Comparison of ENCODE assay signal across 8 mouse cellular contexts in the genomic region with DNA sequence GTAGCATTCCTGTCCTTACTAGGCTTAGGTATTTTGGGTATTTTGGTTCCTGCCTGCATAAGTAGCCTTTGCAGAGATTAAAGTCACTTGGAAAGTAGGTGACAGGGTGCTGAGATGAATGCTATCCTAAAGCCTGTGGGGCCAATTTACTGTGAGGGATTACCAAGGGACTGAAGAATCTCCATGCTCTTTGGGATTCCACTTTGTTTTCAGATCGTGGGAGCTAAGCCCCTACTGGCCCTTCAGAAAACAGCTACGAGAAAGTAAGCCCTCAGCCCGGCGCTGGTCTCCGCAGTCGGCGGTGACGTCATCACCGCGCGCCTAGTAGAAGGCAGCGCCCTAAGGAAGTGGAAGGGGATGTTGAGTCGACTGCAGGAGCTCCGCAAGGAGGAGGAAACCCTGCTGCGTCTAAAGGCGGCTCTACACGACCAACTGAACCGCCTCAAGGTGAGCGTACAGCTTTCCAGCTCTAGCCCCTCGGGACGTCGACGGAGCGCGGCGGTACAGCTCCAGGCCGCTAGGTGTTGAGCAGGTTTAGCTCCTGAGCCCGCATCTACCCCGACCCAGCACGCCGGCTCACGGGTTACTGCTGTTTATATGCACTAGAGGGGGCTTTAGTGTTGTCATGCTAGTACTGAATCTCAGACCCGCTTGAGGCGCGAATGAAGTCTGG. TPM values are rescaled to one million over a fixed set of nuclear protein-coding genes. Genes with fewer than 3 reads are reported as not detected.
DNase-seq lines count a peak whose midpoint lies in the region; ATAC-seq lines count a peak whose summit lies in the region.

Gene Snapc5 (plus strand): TSS at position 301 of the 673 bp plus-strand sequence.

- DNase-seq in CD4-positive, CD25-positive, alpha-beta regulatory T cell, adult 2 months (ENCODE audit: low read depth, low spot score): peak; percentile 97
- peak; percentile 81 for DNase-seq in fibroblast of lung, adult 2 months (ENCODE audit: low read depth)
- DNase-seq in kidney, postnatal 14 days: peak; percentile 94
- DNase-seq in liver, embryonic 13.5 days: peak; percentile 82
- DNase-seq in neural tube, embryonic 10.5 days (ENCODE audit: extremely low spot score, low spot score): peak; percentile 94

- peak within 1 kb of the TSS; percentile 90 for H3K4me3 ChIP-seq in brown adipose tissue, adult 24 weeks (ENCODE audit: insufficient read depth, low read depth, low read length)
- H3K4me3 ChIP-seq in heart, embryonic 14.5 days (ENCODE audit: control insufficient read depth in 1 of 2, insufficient read depth in 1 of 2, low read depth in 1 of 2, low read length in 2 of 2): peak within 1 kb of the TSS; percentile 64 to 93
- H3K4me3 ChIP-seq in liver, embryonic 13.5 days (replicated peaks): peak within 1 kb of the TSS; percentile 80
- peak within 1 kb of the TSS; percentile 73 for H3K4me3 ChIP-seq in stomach, embryonic 16.5 days (replicated peaks; ENCODE audit: low read length)

- H3K36me3 ChIP-seq in heart, embryonic 14.5 days (ENCODE audit: control insufficient read depth, insufficient read depth, low read length): peaks cover 79% of the 10 kb centered on the region
- peaks cover 83% of the 10 kb centered on the region for H3K36me3 ChIP-seq in liver, embryonic 13.5 days
- H3K36me3 ChIP-seq in stomach, embryonic 16.5 days (ENCODE audit: control insufficient read depth, insufficient read depth, low read length): peaks cover 48% of the 10 kb centered on the region

- peak within 1 kb of the TSS; percentile 80 for H3K27ac ChIP-seq in brown adipose tissue, adult 24 weeks (replicated peaks; ENCODE audit: low read depth, low read length)
- peak within 1 kb of the TSS; percentile 81 to 89 for H3K27ac ChIP-seq in heart, embryonic 14.5 days (replicated peaks in 1 of 2; ENCODE audit: control insufficient read depth in 1 of 2, insufficient read depth in 1 of 2, low read depth in 2 of 2, low read length in 2 of 2)
- H3K27ac ChIP-seq in liver, embryonic 13.5 days: peak within 1 kb of the TSS; percentile 80
- H3K27ac ChIP-seq in stomach, embryonic 16.5 days (ENCODE audit: low read length): peak within 1 kb of the TSS; percentile 91

- H3K4me2 ChIP-seq in heart, embryonic 14.5 days (ENCODE audit: low read length): peak within 1 kb of the TSS; percentile 75
- H3K4me2 ChIP-seq in liver, embryonic 13.5 days: peak within 1 kb of the TSS; percentile 81
- H3K4me2 ChIP-seq in stomach, embryonic 16.5 days (ENCODE audit: low read depth, low read length): peak within 1 kb of the TSS; percentile 55

- no peaks in the 10 kb centered on the region for H3K27me3 ChIP-seq in heart, embryonic 14.5 days (ENCODE audit: control insufficient read depth, insufficient read depth, low read length)
- H3K27me3 ChIP-seq in liver, embryonic 13.5 days: no peaks in the 10 kb centered on the region
- H3K27me3 ChIP-seq in stomach, embryonic 16.5 days (ENCODE audit: control insufficient read depth, insufficient read depth, low read length): no peaks in the 10 kb centered on the region

- peaks cover 4% of the 10 kb centered on the region; the same call in 1 of the 2 replicates for H3K4me1 ChIP-seq in brown adipose tissue, adult 24 weeks (ENCODE audit: control insufficient read depth, insufficient read depth, insufficient read length, low read length)
- peaks cover 2 to 27% of the 10 kb centered on the region in 2 experiments; a peak in 3 of 4 replicates for H3K4me1 ChIP-seq in heart, embryonic 14.5 days (ENCODE audit: control insufficient read depth in 2 of 2, insufficient read depth in 2 of 2, low read length in 2 of 2)
- H3K4me1 ChIP-seq in liver, embryonic 13.5 days (replicated peaks): peaks cover 49% of the 10 kb centered on the region
- H3K4me1 ChIP-seq in stomach, embryonic 16.5 days (ENCODE audit: control insufficient read depth, insufficient read depth, low read length): peaks cover 11% of the 10 kb centered on the region; the same call in 1 of the 2 replicates

- peak; percentile 89 for ATAC-seq in heart, embryonic 14.5 days (ENCODE audit: insufficient number of reproducible peaks, insufficient read depth, low FRiP score, low read depth)
- peak; percentile 91 for ATAC-seq in liver, embryonic 13.5 days (ENCODE audit: low read depth)
- ATAC-seq in stomach, embryonic 16.5 days (ENCODE audit: insufficient read depth, low FRiP score): peak; percentile 94

- no peaks in the 10 kb centered on the region for H3K9me3 ChIP-seq in heart, embryonic 14.5 days (ENCODE audit: control insufficient read depth, low read length)
- no peaks in the 10 kb centered on the region for H3K9me3 ChIP-seq in liver, embryonic 13.5 days (replicated peaks)
- no peaks in the 10 kb centered on the region for H3K9me3 ChIP-seq in stomach, embryonic 16.5 days (replicated peaks; ENCODE audit: control insufficient read depth, low read length)

- WGBS in heart, embryonic 14.5 days: under 1% methylated on average over 35 of the region's 35 CpGs
- under 1% methylated on average over 35 of the region's 35 CpGs for WGBS in liver, embryonic 13.5 days (ENCODE audit: insufficient replicate concordance)
- WGBS in stomach, embryonic 16.5 days: under 1% methylated on average over 35 of the region's 35 CpGs

- peak within 1 kb of the TSS; percentile 77 for H3K9ac ChIP-seq in heart, embryonic 14.5 days (ENCODE audit: low read length)
- peak within 1 kb of the TSS; percentile 87 for H3K9ac ChIP-seq in liver, embryonic 13.5 days
- peak within 1 kb of the TSS; percentile 86 for H3K9ac ChIP-seq in stomach, embryonic 16.5 days (ENCODE audit: low read length)

RNA-seq across cellular contexts. Expression of gene Snapc5, which starts in this region (rescaled TPM):
- 62.6 and 69.4 TPM in 2 replicates for polyA plus RNA-seq in brown adipose tissue, adult 24 weeks (2012; ENCODE audit: insufficient read depth, insufficient read length, missing spikeins)
- 27.6 and 29.8 TPM in 2 replicates for polyA plus RNA-seq in heart, embryonic 14.5 days (2014; fragmentation: Nextera tagmentation; extraction: Ambion mirVana)
- polyA plus RNA-seq in liver, embryonic 13.5 days (2015; fragmentation: Nextera tagmentation; extraction: Ambion mirVana): 16.6 and 16.9 TPM in 2 replicates
- polyA plus RNA-seq in stomach, embryonic 16.5 days (2015; fragmentation: Nextera tagmentation; extraction: Ambion mirVana): 30.7 and 33.7 TPM in 2 replicates

Comparison
In these comparisons a context has a peak if more than half of its experiments do, and no peak if none do; other contexts are left out.
1. Peak in every context shown above with its lines: DNase-seq, ATAC-seq, H3K4me3 ChIP-seq and H3K27ac ChIP-seq.